Mouse (Mus musculus) urinary bladder, postnatal 36 days (tissue): ENCODE results near the gene Erbb3.

Experiments
- DNase-seq, 2 experiments: peaks; one replicate each; pipeline ENCODE4 v3.0.0; 2022; ENCODE audit warnings: low spot score in 2 of 2, mixed read lengths in 1 of 2

The Erbb3 gene

DNA sequence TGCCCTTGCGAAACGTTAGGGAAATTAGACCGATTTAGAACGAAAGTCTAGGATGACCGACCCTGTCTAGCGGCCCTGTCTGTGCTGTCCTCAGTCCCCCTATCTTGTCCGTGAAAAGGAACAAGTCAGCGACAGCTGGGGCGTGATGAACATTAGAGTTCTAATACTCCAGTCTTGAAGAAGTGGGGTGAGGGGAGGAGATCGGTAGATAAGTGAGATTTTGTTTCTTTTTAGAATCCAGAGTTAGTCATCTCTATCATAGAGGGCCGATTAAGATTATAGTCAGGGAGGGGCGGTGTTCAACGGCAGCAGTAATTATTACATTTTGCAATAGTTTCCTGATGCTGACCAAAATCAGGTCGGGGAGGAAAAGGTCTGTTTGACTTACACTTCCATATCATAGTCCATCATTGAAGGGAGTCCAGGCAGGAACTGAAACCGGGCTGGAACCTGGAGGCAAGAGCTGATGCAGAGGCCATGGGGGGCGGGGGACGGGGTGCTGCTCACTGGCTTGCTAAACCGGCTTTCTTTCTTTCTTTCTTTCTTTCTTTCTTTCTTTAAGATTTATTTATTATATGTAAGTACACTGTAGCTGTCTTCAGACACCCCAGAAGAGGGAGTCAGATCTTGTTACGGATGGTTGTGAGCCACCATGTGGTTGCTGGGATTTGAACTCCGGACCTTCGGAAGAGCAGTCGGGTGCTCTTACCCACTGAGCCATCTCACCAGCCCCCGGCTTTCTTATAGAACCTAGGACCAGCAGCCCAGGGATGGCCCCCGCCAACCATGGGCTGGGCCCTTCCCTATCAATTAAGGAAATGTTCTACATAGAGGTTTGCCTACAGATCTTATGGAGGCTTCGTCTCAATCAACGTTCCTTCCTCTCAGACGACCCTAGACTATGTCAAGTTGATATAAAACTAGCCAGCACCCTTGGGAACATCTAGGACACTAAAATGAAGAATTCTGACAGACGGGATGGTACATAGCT, 62.8 kb downstream of the Erbb3 start:
- no peak for DNase-seq

DNA sequence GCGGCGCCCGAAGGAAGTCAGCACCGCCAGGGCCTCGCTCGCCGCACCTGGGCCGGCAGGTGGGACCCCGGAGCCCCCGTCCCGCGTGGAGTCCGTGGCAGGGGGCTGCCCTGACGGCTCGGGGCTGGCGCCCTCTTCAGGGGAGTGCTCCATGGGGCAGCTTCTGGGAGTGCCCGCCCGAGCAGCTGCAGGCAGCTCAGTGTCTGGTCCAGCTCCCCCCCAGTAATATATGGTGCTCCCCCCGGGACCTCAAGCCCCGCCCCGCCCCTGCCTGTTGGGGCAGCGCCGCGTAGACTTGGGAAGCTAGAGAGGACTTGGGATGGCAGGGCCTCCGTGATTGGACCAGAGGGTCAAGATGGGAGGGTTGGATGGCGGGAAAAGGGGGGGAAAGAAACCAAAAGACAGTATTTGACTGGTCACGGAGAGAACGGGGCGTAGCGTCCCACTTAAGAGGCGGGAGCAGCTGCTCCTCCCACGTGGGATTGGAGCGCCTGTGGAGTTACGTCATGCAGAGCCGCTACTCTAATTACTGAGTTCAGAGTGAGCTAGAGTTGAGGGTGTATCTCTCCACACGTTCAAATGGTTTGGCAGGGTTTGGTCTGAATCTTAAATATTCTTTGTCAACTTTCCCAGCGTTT, 63.7 kb downstream of the Erbb3 start, which contains the start of gene Esyt1:
Gene Esyt1, minus strand, starts transcription at position 201 of the 638 bp plus-strand sequence.
- peak; percentile 91 to 94 for DNase-seq

DNA sequence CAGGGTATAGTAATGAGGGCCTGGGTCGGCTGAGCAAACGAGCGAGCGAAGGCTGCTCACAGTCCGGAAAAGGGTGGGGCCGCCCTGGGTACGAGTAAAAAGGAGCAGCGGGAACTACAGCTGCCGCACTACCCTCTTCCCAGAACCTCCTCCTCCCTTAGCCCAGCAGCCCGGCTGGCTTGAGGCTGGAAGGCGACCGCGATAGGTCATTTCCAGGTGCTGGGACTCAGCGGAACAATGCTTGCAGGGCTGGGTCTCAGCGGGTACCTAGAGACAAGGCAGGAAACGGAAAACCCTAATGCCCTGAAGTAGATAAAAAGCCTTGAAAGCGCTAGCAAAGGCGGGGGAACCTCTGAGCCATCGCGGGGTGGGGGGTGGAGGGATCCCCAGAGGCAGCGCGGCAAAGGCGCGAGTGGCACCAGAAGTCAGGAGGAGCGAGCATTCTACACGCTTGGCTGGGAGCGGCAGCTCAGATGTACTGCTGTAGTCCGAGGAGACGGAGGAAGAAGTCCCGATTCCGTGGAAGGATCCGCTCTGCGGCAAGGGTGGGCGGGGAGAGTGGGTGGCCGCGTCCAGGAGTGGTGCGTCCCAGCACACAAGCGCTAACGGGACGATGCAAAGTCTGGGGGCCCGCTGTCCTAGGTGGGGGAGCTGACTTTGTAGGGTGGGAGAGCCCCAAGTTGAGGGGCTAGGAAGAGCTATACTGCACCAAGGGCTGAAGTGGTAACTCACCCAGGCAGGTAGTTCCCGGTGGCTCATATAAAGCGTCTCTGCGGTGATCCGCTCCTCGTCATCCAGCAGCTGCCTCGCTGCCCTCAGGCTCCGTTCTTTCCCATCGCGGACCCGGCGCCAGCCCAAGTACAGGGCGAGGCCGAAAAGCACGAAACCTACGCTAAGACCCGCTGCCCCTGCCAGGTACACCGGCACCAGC, 64.5 kb downstream of the Erbb3 start:
- DNase-seq = peak; percentile 44 to 48

DNA sequence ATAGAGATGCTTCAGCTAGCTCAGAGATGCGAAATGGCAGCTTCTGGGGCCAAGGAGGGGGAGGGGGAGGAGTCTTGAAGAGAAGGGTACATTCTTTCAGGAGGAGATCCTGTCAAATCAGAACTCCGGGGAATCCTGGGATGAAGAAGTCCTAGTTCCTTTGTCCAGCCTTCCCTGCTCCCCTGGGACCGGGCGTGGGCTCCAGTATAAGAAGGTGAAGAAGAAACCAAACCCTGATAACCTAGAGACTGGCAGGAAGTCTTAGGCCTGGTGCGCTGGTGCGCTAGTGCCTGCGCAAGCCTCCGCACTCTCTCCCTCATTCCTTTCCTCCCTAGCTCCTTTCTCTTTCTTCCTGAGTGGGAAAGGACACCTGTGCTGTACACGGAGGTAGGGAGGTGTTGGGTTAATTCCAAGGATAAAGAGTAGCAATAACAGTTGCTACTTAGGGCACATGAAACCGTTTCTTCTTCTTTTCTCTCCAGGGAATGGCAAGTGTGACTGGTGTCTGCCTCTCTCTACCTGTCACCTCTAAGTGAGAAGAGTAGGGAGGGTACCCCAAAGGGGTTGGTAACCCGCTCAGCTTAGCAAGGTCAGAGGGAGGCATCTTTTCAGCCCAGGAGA, 65.2 kb downstream of the Erbb3 start:
- no peak for DNase-seq

DNA sequence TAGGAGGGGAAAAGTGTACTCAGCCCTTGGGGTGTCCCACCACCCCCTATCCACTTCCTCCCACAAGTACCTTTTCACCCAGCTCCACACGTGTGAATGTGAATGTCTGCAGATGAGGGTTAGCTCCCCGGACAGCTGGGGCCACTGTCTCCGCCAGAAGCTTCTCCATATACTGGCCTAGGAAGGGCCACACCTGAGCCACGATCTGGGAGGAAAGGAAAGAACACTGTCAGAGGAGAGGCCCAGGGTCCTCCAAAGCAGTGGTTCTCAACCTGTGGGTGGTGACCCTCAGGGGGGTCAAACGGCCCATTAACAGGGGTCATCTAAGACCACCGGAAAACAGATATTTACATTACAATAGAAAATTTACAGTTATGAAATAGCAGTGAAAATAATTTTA, 67.1 kb downstream of the Erbb3 start:
- DNase-seq = no peak

DNA sequence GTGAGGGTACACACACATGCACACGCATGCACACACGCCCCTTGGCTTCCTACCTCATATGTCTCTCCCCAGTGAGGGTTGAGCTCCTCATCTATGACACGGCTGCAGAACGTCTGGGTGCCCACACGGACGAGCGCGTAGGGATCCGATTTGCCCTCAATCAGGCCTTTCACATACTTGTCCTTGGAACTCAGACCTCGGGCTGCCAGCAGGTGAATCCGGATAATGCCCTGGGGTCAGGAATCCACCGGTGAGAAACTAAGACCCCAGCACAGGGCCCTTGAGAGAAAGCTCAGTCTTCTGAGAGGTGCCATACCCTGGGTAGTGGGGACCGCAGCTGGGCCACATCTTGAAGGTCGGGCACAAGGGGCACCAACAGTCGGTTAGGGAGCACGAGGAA, 68.9 kb downstream of the Erbb3 start:
- no peak for DNase-seq

DNA sequence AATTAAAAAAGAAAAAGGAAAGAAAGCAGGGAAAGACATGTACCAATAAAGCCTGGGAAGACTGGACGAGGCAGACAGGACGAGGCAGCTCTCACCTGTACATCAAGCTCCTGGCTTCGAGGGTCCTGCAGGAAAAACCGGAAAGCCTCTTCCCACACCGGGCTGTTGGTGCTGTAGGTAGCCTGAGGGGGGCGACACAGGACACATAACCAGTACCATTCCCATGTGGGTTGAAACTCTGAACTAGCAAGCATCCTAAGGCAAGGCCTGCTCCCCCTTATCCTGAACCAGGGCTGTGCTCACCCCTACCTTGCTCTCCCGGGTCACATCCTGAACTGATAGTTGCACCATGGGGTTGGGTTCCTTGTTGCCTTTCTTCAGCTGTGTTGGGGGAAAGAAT, 70.6 kb downstream of the Erbb3 start:
- DNase-seq = peak in 1 of 2 experiments; percentile 55
